Mouse (Mus musculus) heart, postnatal 0 days (tissue): ENCODE measurements around the gene Il1r2. TPM values are rescaled to one million over a fixed set of nuclear protein-coding genes. Genes with fewer than 3 reads are reported as not detected.
A peak's percentile ranks its signal among the peaks of the same experiment; 100 is the strongest.

Experiments
- ATAC-seq: fragments of 200-750 bp; cut with Nextera tagmentation; 2 replicates; pipeline ENCODE4 v1.8.0; 2017; ENCODE audit warnings: low read depth, moderate number of reproducible peaks, moderate library complexity; ENCODE audit not compliant: insufficient read depth
- DNase-seq: peaks from one replicate; pipeline ENCODE4 v3.0.0-alpha.2; 2016; ENCODE audit warnings: low spot score
- H3K27ac ChIP-seq: fragments of 300-500 bp; sonication (generic); 2 replicates; pipeline ENCODE4 v1.5.1; 2014; ENCODE audit warnings: low read depth, mild to moderate bottlenecking
- H3K27me3 ChIP-seq: fragments of 300-500 bp; sonication (generic); 2 replicates; pipeline ENCODE4 v1.6.1; 2014; ENCODE audit warnings: low read length, mixed read lengths; ENCODE audit not compliant: control insufficient read depth, insufficient read depth
- H3K36me3 ChIP-seq: fragments of 300-500 bp; sonication (generic); replicated peaks from 2 replicates; pipeline ENCODE4 v1.6.1; 2014; ENCODE audit warnings: low read length, mixed read lengths; ENCODE audit not compliant: control insufficient read depth, insufficient read depth
- H3K4me1 ChIP-seq: fragments of 300-500 bp; sonication (generic); 2 replicates; pipeline ENCODE4 v1.6.1; 2014; ENCODE audit warnings: antibody characterized with exemption; ENCODE audit not compliant: control insufficient read depth, insufficient read depth
- H3K4me2 ChIP-seq: fragments of 300-500 bp; sonication (generic); 2 replicates; pipeline ENCODE4 v1.6.1; 2014; ENCODE audit warnings: low read depth, mild to moderate bottlenecking, low read length, moderate library complexity
- H3K4me3 ChIP-seq: fragments of 300-500 bp; sonication (generic); 2 replicates; pipeline ENCODE4 v1.5.1; 2014; ENCODE audit warnings: low read depth, low read length
- H3K9ac ChIP-seq: fragments of 300-500 bp; sonication (generic); replicated peaks from 2 replicates; pipeline ENCODE4 v1.6.1; 2014; ENCODE audit warnings: low read depth, low read length, mixed read lengths
- H3K9me3 ChIP-seq: fragments of 300-500 bp; sonication (generic); replicated peaks from 2 replicates; pipeline ENCODE4 v1.6.1; 2016; ENCODE audit warnings: low read length; ENCODE audit not compliant: control insufficient read depth
- CTCF ChIP-seq: IDR thresholded peaks from 2 replicates; pipeline ENCODE4 v1.5.1; 2016; ENCODE audit warnings: antibody characterized with exemption, control low read depth, low read depth
- EP300 ChIP-seq: IDR thresholded peaks from 2 replicates; pipeline ENCODE4 v1.6.1; 2016; ENCODE audit warnings: antibody characterized with exemption, low read depth
- WGBS: fragments of 180-500 bp; shearing (Covaris S2); extraction: QIAGEN DNeasy Blood & Tissue Kit; methylation state at CpG from one replicate; pipeline ENCODE4 v1.1.7; 2014; 5-methylcytosine and 5-hydroxymethylcytosine counted together
- polyA plus RNA-seq: library from polyadenylated mRNA; unstranded; fragments of >200 nt; fragmentation: Nextera tagmentation; extraction: Ambion mirVana; gene quantifications from 2 replicates; pipeline ENCODE4 v1.2.1, GENCODE M21; 2015
- total RNA-seq: library from RNA; depleted of rRNA; stranded (reverse); fragments of >200 nt; gene quantifications from 2 replicates; pipeline ENCODE4 v1.2.3, GENCODE M21; 2014; ENCODE audit warnings: low replicate concordance; rRNA removed

Gene Il1r2
- total RNA-seq (1.1 and 6.9 TPM in 2 replicates), polyA plus RNA-seq (0.15 and 0.16 TPM in 2 replicates)

- Histone ChIP-seq H3K36me3 (no peaks in the 10 kb centered on the region), H3K9me3 (no peaks in the 10 kb centered on the region), H3K4me3 (no peak within 1 kb of the TSS), H3K27ac (no peak within 1 kb of the TSS), H3K4me1 (no peaks in the 10 kb centered on the region), H3K27me3 (no peaks in the 10 kb centered on the region), H3K9ac (no peak within 1 kb of the TSS), H3K4me2 (no peak within 1 kb of the TSS)
- no peak for ATAC-seq
- no peak for TF ChIP-seq CTCF
- no peak for TF ChIP-seq EP300
- WGBS: 88% methylated on average over 5 of the region's 5 CpGs
- DNase-seq: no peak
Measured at GRCm38 (mm10) chr1:40073779-40074178, at the start of gene Il1r2. Il1r2 (plus strand) TSS chr1:40074079.

DNA sequence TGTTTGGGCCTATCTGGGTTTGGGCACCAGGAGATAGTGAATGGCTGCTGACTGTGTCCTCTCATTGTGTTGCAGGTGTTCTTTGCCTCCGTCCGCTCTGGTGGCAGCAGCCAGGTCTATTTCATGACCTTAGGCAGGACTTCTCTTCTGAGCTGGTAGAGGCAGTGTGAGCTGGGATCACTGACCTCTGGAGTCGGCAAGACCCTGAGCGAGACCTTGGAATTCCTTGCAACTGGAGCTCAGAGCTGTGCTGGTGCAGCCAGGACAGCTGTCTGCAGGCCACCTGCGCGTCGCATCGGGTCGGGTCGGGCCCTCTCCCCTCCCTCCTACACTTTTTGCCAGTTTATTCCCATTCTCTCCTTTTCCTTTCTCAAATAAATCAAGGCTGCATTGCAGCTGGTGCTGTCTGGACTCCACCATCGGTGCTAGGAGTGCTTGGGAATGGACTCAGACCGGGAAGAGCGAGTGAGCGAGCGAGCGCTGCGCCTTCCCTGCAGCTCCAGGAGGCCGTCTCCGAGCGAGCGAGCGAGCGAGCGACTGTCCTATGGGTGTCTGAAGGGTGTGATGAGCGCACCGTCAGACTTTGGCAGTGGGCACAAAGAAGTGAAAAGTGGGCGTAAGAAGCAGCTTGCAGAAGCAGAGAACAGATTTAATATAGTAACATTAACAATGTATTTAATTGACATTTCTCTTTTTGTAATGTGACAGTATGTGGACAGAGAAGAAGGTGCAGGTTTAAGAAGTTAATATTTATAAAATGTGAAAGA is 49.1 kb upstream of the Il1r2 start:
- TF ChIP-seq CTCF: no peak
- no peak for TF ChIP-seq EP300
- H3K9me3 ChIP-seq: no peaks in the 10 kb centered on the region
- H3K4me1 ChIP-seq: no peaks in the 10 kb centered on the region
- ATAC-seq (no peak), DNase-seq (no peak)
- H3K36me3 ChIP-seq: peaks cover 77% of the 10 kb centered on the region
- WGBS: 94% methylated on average over 27 of the region's 27 CpGs
- H3K4me3 ChIP-seq: no peak overlapping the region
- H3K4me2 ChIP-seq: no peak overlapping the region
- H3K9ac ChIP-seq: no peak overlapping the region
- no peaks in the 10 kb centered on the region for H3K27me3 ChIP-seq
- H3K27ac ChIP-seq: no peak overlapping the region

DNA sequence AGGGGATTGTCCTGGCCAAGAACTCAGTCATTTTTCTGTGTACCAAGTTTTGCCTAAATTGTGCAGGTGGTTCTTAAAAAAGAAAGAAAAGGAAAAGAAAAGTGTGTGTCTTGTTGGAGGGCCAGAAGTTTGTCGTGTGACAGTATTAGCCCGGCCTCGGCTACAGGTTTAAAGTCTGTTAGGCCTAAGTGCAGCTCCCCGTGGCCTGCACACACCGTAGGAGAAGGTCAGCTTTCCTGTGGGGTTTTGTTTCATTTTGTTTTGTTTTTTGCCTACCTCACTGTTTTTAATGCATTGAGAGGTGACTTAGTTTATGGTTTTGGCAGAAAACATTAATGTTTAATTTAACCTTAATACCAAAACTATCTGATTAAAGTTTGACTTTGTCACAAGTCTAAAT is 48.5 kb upstream of the Il1r2 start:
- WGBS: 93% methylated on average over 5 of the region's 5 CpGs
- no peak overlapping the region for H3K4me3 ChIP-seq
- H3K27me3 ChIP-seq: no peaks in the 10 kb centered on the region
- no peaks in the 10 kb centered on the region for H3K4me1 ChIP-seq
- no peak overlapping the region for H3K27ac ChIP-seq
- no peak overlapping the region for H3K9ac ChIP-seq
- no peaks in the 10 kb centered on the region for H3K9me3 ChIP-seq
- no peak overlapping the region for H3K4me2 ChIP-seq
- H3K36me3 ChIP-seq: peaks cover 70% of the 10 kb centered on the region
- DNase-seq (no peak), ATAC-seq (no peak)
- TF ChIP-seq CTCF: no peak

DNA sequence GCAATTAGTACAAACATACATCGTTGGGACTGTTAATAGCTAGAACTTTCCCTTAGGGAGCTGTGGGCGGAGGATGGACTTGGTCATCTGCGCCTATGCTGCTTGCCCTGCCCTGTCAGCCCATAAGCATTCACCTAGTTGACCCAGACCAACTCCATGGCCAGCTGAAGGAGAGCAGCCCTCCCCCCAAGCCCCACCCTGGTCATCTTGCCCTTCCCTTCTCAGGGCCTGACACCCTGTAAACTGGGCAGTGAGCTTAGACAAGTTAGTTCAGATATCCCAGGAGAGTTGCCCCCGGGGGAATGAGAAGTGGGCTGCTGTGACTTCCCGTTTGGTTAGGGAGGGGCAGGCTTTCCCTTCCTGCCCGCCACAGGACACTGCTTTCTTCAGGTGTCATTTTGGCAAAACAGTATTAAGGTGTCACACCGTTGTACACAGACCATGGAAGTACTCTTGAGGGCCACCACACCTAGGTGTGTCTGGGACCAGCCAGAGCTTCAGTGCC is 46.7 kb upstream of the Il1r2 start:
- ATAC-seq: no peak
- Histone ChIP-seq H3K27me3 (no peaks in the 10 kb centered on the region), H3K36me3 (peaks cover 55% of the 10 kb centered on the region), H3K27ac (no peak overlapping the region), H3K9ac (no peak overlapping the region), H3K4me2 (no peak overlapping the region), H3K4me3 (no peak overlapping the region), H3K4me1 (no peaks in the 10 kb centered on the region), H3K9me3 (no peaks in the 10 kb centered on the region)
- no peak for DNase-seq
- TF ChIP-seq CTCF (no peak), EP300 (no peak)
- WGBS: 78% methylated on average over 7 of the region's 7 CpGs

DNA sequence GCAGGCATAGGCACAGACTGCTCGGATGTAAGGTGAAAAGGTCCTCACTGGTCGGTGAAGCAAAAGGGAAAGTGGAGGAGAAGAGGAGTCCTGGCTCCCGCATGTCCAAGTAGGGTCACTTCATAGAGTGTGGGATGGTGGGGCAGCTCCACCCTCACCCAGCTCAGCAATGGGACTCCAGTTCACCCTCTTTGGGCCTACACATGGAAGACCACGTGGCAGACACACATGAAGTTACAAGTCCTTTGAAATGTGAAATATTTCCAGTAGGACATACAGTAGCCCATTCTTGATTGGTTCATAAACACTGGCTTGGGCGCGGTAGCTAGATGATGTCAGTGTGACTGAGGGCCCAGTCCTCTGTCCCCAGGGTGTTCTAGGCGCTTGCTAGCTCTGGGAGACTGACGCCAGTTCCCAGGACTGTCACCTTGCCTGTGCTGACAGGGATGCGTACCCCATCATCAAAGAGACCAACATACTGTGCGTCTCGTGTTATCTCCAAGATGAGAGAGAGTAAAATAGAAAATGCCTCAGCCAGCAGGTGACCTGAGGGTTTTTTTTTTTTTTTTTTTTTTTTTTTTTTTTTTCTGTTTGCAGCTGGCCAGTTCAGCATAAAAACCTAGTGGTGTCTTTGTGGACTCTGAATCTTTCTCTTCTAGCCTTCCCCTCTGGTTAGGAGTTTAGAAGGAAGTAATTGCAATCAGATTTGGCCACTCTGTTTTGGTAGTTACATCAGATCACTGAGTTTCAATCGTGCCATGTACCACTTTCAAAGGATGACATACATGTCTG is 45.5 kb upstream of the Il1r2 start:
- Histone ChIP-seq H3K9ac (no peak overlapping the region), H3K27ac (no peak overlapping the region), H3K4me3 (no peak overlapping the region), H3K27me3 (no peaks in the 10 kb centered on the region), H3K9me3 (no peaks in the 10 kb centered on the region), H3K4me1 (peaks cover 4% of the 10 kb centered on the region), H3K4me2 (no peak overlapping the region), H3K36me3 (peaks cover 43% of the 10 kb centered on the region)
- no peak for TF ChIP-seq EP300
- 76% methylated on average over 12 of the region's 12 CpGs for WGBS
- ATAC-seq (peak; percentile 14; the same call in 1 of the 2 replicates), DNase-seq (no peak)
